Mouse (Mus musculus) spleen, adult 2 months (tissue): ENCODE measurements around the gene Sox10.

Source experiments
- CTCF ChIP-seq: fragments of 200-500 bp; IDR thresholded peaks from 2 replicates; pipeline ENCODE4 v1.5.1; 2011; ENCODE audit warnings: mild to moderate bottlenecking, inconsistent platforms; ENCODE audit not compliant: insufficient read depth, insufficient read length, insufficient replicate concordance; ENCODE audit errors: extremely low read depth
- POLR2A ChIP-seq: fragments of 200-500 bp; IDR thresholded peaks from 2 replicates; pipeline ENCODE4 v1.6.1; 2011; ENCODE audit warnings: low read depth, low read length, inconsistent platforms

DNA sequence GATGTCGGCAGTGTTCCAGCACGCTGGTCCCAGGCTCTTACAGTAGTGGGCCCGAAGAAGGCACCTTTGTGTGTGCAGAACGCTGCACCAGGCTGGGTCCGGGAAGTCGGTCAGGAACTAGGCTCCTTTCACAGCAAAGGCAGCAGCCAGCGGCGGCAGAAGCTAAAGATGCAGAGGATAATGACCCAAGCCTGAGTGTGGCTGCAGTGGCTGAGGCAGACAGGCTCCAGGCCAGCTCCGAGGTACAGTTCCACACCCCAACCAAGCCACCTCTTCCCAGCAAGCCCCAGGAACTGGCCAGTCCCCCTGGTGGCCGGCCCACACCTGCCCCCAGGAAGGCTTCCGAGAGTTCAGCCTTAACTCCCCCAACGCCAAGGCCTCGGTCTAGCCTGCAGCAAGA is 42.5 kb downstream of the Sox10 start:
- no peak for TF ChIP-seq CTCF
- no peak for TF ChIP-seq POLR2A
